Mouse (Mus musculus): ENCODE data around the gene Tbc1d25. TPM values are rescaled to one million over a fixed set of nuclear protein-coding genes. Genes with fewer than 3 reads are reported as not detected.

The Tbc1d25 gene
- polyA plus RNA-seq, 1 experiment: 9.9 TPM

DNA sequence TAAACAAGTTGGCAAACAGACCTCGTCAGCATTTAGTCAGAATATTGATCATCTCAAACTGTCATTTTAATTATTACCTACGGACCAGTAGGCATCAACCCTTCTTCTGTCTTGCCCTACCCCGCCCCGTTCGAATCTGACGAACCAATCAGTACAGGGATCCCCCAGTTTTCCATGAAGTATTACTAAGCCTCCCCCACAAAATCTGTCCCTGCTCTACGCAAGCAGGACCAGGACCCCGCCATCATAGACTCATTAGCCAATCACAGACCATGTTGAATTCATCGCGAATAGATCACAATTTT lies 17.4 kb upstream of the Tbc1d25 start, which contains the start of gene Ebp:
Gene Ebp, minus strand, starts transcription at position 94 of the 305 bp plus-strand sequence.
- H3K27me3 ChIP-seq (ENCODE audit: control insufficient read depth, insufficient read depth, insufficient read length): no peaks in the 10 kb centered on the region
- H3K79me3 ChIP-seq (ENCODE audit: low read depth): peaks cover 2% of the 10 kb centered on the region
- peak within 1 kb of the TSS; percentile 44 for H3K4me3 ChIP-seq (ENCODE audit: insufficient read depth, poor library complexity, severe bottlenecking)
- H3K79me2 ChIP-seq (ENCODE audit: control insufficient read depth, insufficient read depth): peaks cover 12% of the 10 kb centered on the region
- TF ChIP-seq MYOD1 (IDR thresholded peaks at IDR 0.05; ENCODE audit: control insufficient read depth, insufficient read length, low read depth) (no peak), CEBPB (IDR thresholded peaks at IDR 0.05; ENCODE audit: low read depth) (no peak), FOSL1 (IDR thresholded peaks at IDR 0.05; ENCODE audit: insufficient read depth, low read length, poor library complexity, severe bottlenecking) (no peak), MYOG (IDR thresholded peaks at IDR 0.05; ENCODE audit: control insufficient read depth, extremely low read depth, insufficient read length) (no peak), CTCF (IDR thresholded peaks at IDR 0.05; ENCODE audit: control insufficient read depth, insufficient read depth, insufficient read length) (no peak), USF1 (IDR thresholded peaks at IDR 0.05; ENCODE audit: low read depth) (no peak), MAX (IDR thresholded peaks at IDR 0.05) (no peak)
- no peaks in the 10 kb centered on the region for H3K36me3 ChIP-seq (ENCODE audit: control insufficient read depth, insufficient read depth)
- peak within 1 kb of the TSS; percentile 74 for H3ac ChIP-seq (ENCODE audit: control insufficient read depth, insufficient read length, low read depth)

DNA sequence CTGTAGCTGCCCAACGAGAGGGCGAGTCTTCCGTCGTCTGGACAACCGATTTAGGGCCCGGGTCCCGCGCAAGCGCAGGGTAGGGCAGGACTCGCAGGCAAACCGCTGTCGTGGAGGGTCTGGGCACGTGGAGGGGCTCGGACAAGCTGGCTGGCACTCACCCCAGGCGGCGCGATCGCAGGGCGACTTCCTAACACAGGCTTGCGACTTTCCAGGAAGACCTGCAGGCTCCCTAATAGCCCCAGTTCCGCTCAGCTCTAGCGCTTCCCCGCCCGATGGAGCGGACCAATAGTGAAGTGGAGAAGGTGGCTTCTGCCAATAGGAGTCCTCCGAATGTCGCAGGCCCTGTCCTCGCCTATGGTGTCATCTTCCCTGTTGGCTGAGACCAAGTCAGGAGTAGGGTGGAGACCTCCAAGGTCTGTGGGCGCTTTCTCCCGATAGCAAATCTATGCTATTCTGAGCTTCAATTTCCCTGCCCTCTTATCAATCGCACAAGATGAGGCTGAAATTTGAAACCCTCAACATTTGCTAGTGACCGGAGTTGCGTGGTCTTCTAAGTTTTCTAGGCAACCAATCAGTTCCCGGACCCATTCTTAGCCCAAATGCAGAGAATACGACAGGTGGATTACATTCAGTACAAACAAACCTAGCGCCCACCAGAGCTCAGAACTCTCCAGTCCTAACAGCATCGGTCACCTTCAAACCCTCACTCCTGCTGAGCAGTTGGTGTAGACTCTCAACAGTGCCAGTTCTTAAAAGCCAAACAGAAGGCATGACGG lies 16.8 kb upstream of the Tbc1d25 start:
- H3K36me3 ChIP-seq (ENCODE audit: control insufficient read depth, insufficient read depth): no peaks in the 10 kb centered on the region
- peaks cover 12% of the 10 kb centered on the region for H3K79me2 ChIP-seq (ENCODE audit: control insufficient read depth, insufficient read depth)
- peak overlapping the region; percentile 74 for H3ac ChIP-seq (ENCODE audit: control insufficient read depth, insufficient read length, low read depth)
- H3K4me3 ChIP-seq (ENCODE audit: insufficient read depth, poor library complexity, severe bottlenecking): peak overlapping the region; percentile 44
- no peaks in the 10 kb centered on the region for H3K27me3 ChIP-seq (ENCODE audit: control insufficient read depth, insufficient read depth, insufficient read length)
- peaks cover 2% of the 10 kb centered on the region for H3K79me3 ChIP-seq (ENCODE audit: low read depth)
- TF ChIP-seq MYOD1 (IDR thresholded peaks at IDR 0.05; ENCODE audit: control insufficient read depth, insufficient read length, low read depth) (no peak), MAX (IDR thresholded peaks at IDR 0.05) (no peak), CEBPB (IDR thresholded peaks at IDR 0.05; ENCODE audit: low read depth) (no peak), FOSL1 (IDR thresholded peaks at IDR 0.05; ENCODE audit: insufficient read depth, low read length, poor library complexity, severe bottlenecking) (no peak), USF1 (IDR thresholded peaks at IDR 0.05; ENCODE audit: low read depth) (no peak), MYOG (IDR thresholded peaks at IDR 0.05; ENCODE audit: control insufficient read depth, extremely low read depth, insufficient read length) (no peak), CTCF (IDR thresholded peaks at IDR 0.05; ENCODE audit: control insufficient read depth, insufficient read depth, insufficient read length) (no peak)

DNA sequence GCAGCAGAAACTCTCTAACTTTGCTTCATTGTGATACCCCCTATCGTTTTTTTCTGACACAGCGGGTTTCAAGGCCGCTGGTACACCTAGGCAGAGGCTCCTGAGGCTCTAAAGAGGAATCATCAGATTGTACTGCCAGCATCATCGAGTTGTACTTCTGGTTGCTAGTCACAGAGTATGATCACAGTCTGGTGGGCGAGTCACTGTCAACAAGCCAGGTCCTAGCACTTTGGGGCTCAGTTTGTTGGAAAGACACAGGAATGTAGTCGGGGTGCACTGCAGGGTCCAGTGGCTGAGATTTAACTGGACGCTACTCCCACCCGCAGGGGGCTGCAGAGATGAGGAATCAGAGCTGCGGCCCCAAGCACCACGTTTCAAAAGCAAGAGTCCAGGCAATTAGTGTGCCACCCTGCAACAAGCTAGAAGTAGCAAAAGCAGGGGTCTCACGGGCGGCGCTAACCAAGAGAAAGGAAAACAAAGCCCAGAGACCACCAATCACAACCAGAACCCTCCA lies 16.2 kb upstream of the Tbc1d25 start:
- no peak for TF ChIP-seq MYOG (IDR thresholded peaks at IDR 0.05; ENCODE audit: control insufficient read depth, extremely low read depth, insufficient read length)
- TF ChIP-seq CTCF (IDR thresholded peaks at IDR 0.05; ENCODE audit: control insufficient read depth, insufficient read depth, insufficient read length): no peak
- TF ChIP-seq MAX (IDR thresholded peaks at IDR 0.05): no peak
- no peak for TF ChIP-seq CEBPB (IDR thresholded peaks at IDR 0.05; ENCODE audit: low read depth)
- no peak for TF ChIP-seq FOSL1 (IDR thresholded peaks at IDR 0.05; ENCODE audit: insufficient read depth, low read length, poor library complexity, severe bottlenecking)
- TF ChIP-seq USF1 (IDR thresholded peaks at IDR 0.05; ENCODE audit: low read depth): no peak
- no peak for TF ChIP-seq MYOD1 (IDR thresholded peaks at IDR 0.05; ENCODE audit: control insufficient read depth, insufficient read length, low read depth)

DNA sequence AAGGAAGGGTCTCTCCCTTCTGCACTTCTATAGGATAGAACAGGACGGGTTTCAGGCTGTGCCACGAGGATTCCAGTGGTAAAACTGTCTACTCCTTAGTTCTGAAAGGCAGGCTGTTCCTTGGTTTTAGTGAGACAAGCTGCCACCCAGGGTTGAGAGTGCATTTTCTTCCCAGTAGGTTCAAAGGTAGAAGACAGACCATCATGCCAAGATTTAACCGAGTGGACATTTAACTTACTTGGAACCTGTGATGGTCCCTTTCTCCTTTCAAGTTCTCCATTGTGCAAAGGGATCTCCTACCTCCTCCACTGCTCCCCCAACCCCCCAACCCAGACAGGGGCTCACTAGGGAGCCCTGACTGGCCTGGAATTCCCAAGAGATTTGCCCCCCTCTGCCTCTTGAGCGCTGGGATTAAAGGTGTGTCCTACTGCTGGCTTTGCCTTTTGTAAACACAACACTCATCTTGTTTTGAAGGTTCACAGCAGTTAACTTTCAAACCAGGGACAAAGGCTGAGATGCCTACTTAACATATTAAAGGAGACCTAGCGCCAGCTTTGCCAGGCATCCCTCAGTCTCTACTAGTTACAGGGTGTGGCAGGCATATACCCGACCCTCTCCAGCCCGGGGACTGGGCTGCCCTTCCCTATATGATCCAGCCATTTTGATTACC lies 7.0 kb upstream of the Tbc1d25 start:
- Histone ChIP-seq H3K4me3 (ENCODE audit: insufficient read depth, poor library complexity, severe bottlenecking) (no peak overlapping the region), H3K79me3 (ENCODE audit: low read depth) (no peaks in the 10 kb centered on the region), H3ac (ENCODE audit: control insufficient read depth, insufficient read length, low read depth) (no peak overlapping the region), H3K27me3 (ENCODE audit: control insufficient read depth, insufficient read depth, insufficient read length) (no peaks in the 10 kb centered on the region), H3K36me3 (ENCODE audit: control insufficient read depth, insufficient read depth) (peaks cover 7% of the 10 kb centered on the region), H3K79me2 (ENCODE audit: control insufficient read depth, insufficient read depth) (no peaks in the 10 kb centered on the region)
- no peak for TF ChIP-seq MYOG (IDR thresholded peaks at IDR 0.05; ENCODE audit: control insufficient read depth, extremely low read depth, insufficient read length)

More for the DNA sequence above, 16.2 kb upstream of the Tbc1d25 start:
- H3K4me3 ChIP-seq (ENCODE audit: insufficient read depth, poor library complexity, severe bottlenecking): peak overlapping the region; percentile 44
- peaks cover 2% of the 10 kb centered on the region for H3K79me3 ChIP-seq (ENCODE audit: low read depth)
- peak overlapping the region; percentile 74 for H3ac ChIP-seq (ENCODE audit: control insufficient read depth, insufficient read length, low read depth)
- peaks cover 12% of the 10 kb centered on the region for H3K79me2 ChIP-seq (ENCODE audit: control insufficient read depth, insufficient read depth)
- no peaks in the 10 kb centered on the region for H3K36me3 ChIP-seq (ENCODE audit: control insufficient read depth, insufficient read depth)
- no peaks in the 10 kb centered on the region for H3K27me3 ChIP-seq (ENCODE audit: control insufficient read depth, insufficient read depth, insufficient read length)

DNA sequence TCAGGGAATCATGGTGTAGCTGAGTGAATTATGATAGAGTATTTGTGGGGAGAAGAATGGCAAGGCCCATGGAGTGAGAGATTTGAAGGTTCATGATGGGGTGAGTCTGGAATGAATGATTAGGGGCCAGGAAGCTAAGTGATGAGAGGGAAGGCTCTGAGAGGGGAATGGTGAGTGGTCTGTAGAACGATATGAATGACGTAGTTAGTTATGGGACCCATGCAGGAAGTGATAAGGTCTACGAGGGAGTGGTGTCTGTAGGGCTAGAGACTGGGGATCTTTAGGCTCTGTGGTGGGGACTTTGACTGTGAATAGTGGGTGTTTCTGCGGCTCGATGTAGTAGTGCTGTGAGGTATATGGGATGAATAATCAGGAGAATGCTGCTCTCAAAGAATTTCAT lies 3.7 kb upstream of the Tbc1d25 start:
- no peak overlapping the region for H3ac ChIP-seq (ENCODE audit: control insufficient read depth, insufficient read length, low read depth)
- TF ChIP-seq MYOD1 (IDR thresholded peaks at IDR 0.05; ENCODE audit: control insufficient read depth, insufficient read length, low read depth): no peak
- TF ChIP-seq FOSL1 (IDR thresholded peaks at IDR 0.05; ENCODE audit: insufficient read depth, low read length, poor library complexity, severe bottlenecking): no peak
- TF ChIP-seq USF1 (IDR thresholded peaks at IDR 0.05; ENCODE audit: low read depth): no peak
- TF ChIP-seq CTCF (IDR thresholded peaks at IDR 0.05; ENCODE audit: control insufficient read depth, insufficient read depth, insufficient read length): no peak
- no peak for TF ChIP-seq MAX (IDR thresholded peaks at IDR 0.05)
- no peak for TF ChIP-seq MYOG (IDR thresholded peaks at IDR 0.05; ENCODE audit: control insufficient read depth, extremely low read depth, insufficient read length)
- TF ChIP-seq CEBPB (IDR thresholded peaks at IDR 0.05; ENCODE audit: low read depth): no peak
- H3K4me3 ChIP-seq (ENCODE audit: insufficient read depth, poor library complexity, severe bottlenecking): no peak overlapping the region
- H3K79me3 ChIP-seq (ENCODE audit: low read depth): peaks cover 3% of the 10 kb centered on the region
- H3K27me3 ChIP-seq (ENCODE audit: control insufficient read depth, insufficient read depth, insufficient read length): no peaks in the 10 kb centered on the region
- H3K36me3 ChIP-seq (ENCODE audit: control insufficient read depth, insufficient read depth): no peaks in the 10 kb centered on the region
- H3K79me2 ChIP-seq (ENCODE audit: control insufficient read depth, insufficient read depth): peaks cover 9% of the 10 kb centered on the region

All from C2C12 (cell line).